ENCODE assay signal across 17 mouse cellular contexts in the genomic region with DNA sequence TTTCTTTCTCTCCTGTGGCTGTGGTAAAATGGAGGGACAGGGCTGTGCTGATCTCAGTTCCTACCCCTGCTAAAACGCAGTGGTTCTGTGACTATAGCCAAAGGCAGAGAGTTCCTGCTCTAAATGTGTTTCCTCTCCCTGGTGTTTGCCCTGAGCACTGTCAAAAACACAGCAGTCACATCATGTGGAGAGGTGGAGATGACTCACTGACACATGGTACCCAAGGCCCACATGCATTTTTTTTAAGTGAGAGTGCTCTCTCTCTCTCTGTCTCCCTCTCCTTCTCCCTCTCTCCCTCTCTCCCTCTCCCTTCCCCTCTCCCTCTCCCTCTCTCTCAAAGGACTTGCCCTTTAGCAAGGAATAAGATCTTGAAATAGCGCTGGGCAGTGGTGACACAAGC.
DNase-seq lines count a peak whose midpoint lies in the region; ATAC-seq and TF ChIP-seq lines count a peak whose summit lies in the region.
"Had no signal": no experiment of that assay in that cellular context is flagged by ENCODE, and none has a peak within 500 bp of the region (broad histone marks: within the 10 kb centered on the region; RNA-seq: fewer than 3 reads in every experiment).

No protein-coding gene starts in this region.

- no peaks in the 10 kb centered on the region for H3K79me2 ChIP-seq in heart, adult 2 months (replicated peaks; ENCODE audit: control insufficient read depth, insufficient read depth, low read length)

- no peak overlapping the region for H3K9ac ChIP-seq in heart, adult 2 months (ENCODE audit: low read depth, low read length)
- H3K9ac ChIP-seq in hindbrain, postnatal 0 days (replicated peaks; ENCODE audit: low read length), result no peak overlapping the region
- H3K9ac ChIP-seq in midbrain, embryonic 15.5 days, result no peak overlapping the region
- H3K9ac ChIP-seq: liver, postnatal 0 days; neural tube, embryonic 12.5 days had no signal

- H3K27ac ChIP-seq in heart, adult 2 months, result peak overlapping the region; percentile 79
- peak overlapping the region; percentile 63; the same call in 1 of the 2 replicates for H3K27ac ChIP-seq in hindbrain, postnatal 0 days
- no peak overlapping the region for H3K27ac ChIP-seq in hindbrain, embryonic 10.5 days
- H3K27ac ChIP-seq in bone marrow macrophage, adult 2 months (ENCODE audit: insufficient read depth, low read depth, low read length), result peak overlapping the region; percentile 91
- H3K27ac ChIP-seq in midbrain, embryonic 15.5 days, result peak overlapping the region; percentile 33; the same call in 1 of the 2 replicates
- H3K27ac ChIP-seq: limb, embryonic 10.5 days; neural tube, embryonic 12.5 days had no signal

- H3K4me1 ChIP-seq in heart, adult 2 months (ENCODE audit: control insufficient read depth, insufficient read depth, low read length), result peaks cover 15% of the 10 kb centered on the region
- H3K4me1 ChIP-seq in hindbrain, postnatal 0 days (ENCODE audit: insufficient read depth, low read length), result no peaks in the 10 kb centered on the region; the same call in 1 of the 2 replicates
- peaks cover 14% of the 10 kb centered on the region for H3K4me1 ChIP-seq in hindbrain, embryonic 10.5 days (replicated peaks)
- peaks cover 49% of the 10 kb centered on the region for H3K4me1 ChIP-seq in bone marrow macrophage, adult 2 months (ENCODE audit: control insufficient read depth, insufficient read depth, low read length)
- H3K4me1 ChIP-seq in midbrain, embryonic 15.5 days, result peaks cover 13% of the 10 kb centered on the region
- H3K4me1 ChIP-seq: neural tube, embryonic 12.5 days had no signal

- no peak for TF ChIP-seq CTCF in heart, adult 2 months (IDR thresholded peaks at IDR 0.05)
- TF ChIP-seq CTCF in hindbrain, postnatal 0 days (IDR thresholded peaks at IDR 0.05; ENCODE audit: low read depth), result no peak
- TF ChIP-seq CTCF in bone marrow macrophage, adult 2 months (IDR thresholded peaks at IDR 0.05; ENCODE audit: low read depth, low read length), result no peak

- intact Hi-C loops in heart, adult 2 months (cut with DNase I), result no loop called here
- intact Hi-C loops in gastrocnemius, postnatal 36 days (cut with DNase I), result no loop called here

- H3K4me3 ChIP-seq in heart, adult 2 months, result no peak overlapping the region
- no peak overlapping the region for H3K4me3 ChIP-seq in hindbrain, postnatal 0 days (ENCODE audit: low read length)
- H3K4me3 ChIP-seq in hindbrain, embryonic 10.5 days, result no peak overlapping the region
- H3K4me3 ChIP-seq in bone marrow macrophage, adult 2 months (ENCODE audit: insufficient read depth, low read length), result no peak overlapping the region
- no peak overlapping the region for H3K4me3 ChIP-seq in midbrain, embryonic 15.5 days
- H3K4me3 ChIP-seq: limb, embryonic 10.5 days; megakaryocyte, embryonic 14.5 days; neural tube, embryonic 12.5 days had no signal

- H3K36me3 ChIP-seq in heart, adult 2 months (ENCODE audit: control insufficient read depth, insufficient read depth, low read length), result no peaks in the 10 kb centered on the region; the same call in 1 of the 2 replicates
- H3K36me3 ChIP-seq in hindbrain, postnatal 0 days (ENCODE audit: insufficient read depth, low read length), result no peaks in the 10 kb centered on the region
- H3K36me3 ChIP-seq in hindbrain, embryonic 10.5 days, result no peaks in the 10 kb centered on the region
- no peaks in the 10 kb centered on the region for H3K36me3 ChIP-seq in midbrain, embryonic 15.5 days (replicated peaks)
- H3K36me3 ChIP-seq: limb, embryonic 10.5 days; neural tube, embryonic 12.5 days had no signal

- TF ChIP-seq POLR2A in heart, adult 2 months (IDR thresholded peaks at IDR 0.05; ENCODE audit: insufficient read depth, low read depth, low read length), result no peak
- TF ChIP-seq POLR2A in bone marrow macrophage, adult 2 months (IDR thresholded peaks at IDR 0.05; ENCODE audit: borderline replicate concordance, low read depth, low read length), result no peak

- no peak for DNase-seq in heart, adult 2 months
- no peak for DNase-seq in heart, adult 8-10 months (ENCODE audit: low spot score)
- DNase-seq in hindbrain, postnatal 0 days (ENCODE audit: low spot score), result no peak
- no peak for DNase-seq in hindbrain, embryonic 10.5 days (ENCODE audit: low spot score)
- DNase-seq in gastrocnemius, postnatal 36 days, result no peak
- DNase-seq in kidney, postnatal 36 days, result no peak
- DNase-seq: adrenal gland, postnatal 10 days; cerebellum, adult 11-12 months; embryo, embryonic 11 days; gastrocnemius, postnatal 10 days; kidney, adult 18-20 months; liver, postnatal 0 days had no signal

- no peaks in the 10 kb centered on the region for H3K9me3 ChIP-seq in hindbrain, postnatal 0 days (ENCODE audit: low read length)
- no peaks in the 10 kb centered on the region for H3K9me3 ChIP-seq in hindbrain, embryonic 10.5 days
- no peaks in the 10 kb centered on the region for H3K9me3 ChIP-seq in midbrain, embryonic 15.5 days
- H3K9me3 ChIP-seq: limb, embryonic 10.5 days; megakaryocyte, embryonic 14.5 days; neural tube, embryonic 12.5 days had no signal

- 63% methylated on average over 2 of the region's 2 CpGs for WGBS in heart, adult 2 months
- 67% methylated on average over 2 of the region's 2 CpGs for WGBS in hindbrain, postnatal 0 days
- WGBS in hindbrain, embryonic 10.5 days, result 75% methylated on average over 2 of the region's 2 CpGs
- 57% methylated on average over 2 of the region's 2 CpGs for WGBS in midbrain, embryonic 15.5 days

- TF ChIP-seq EP300 in heart, adult 2 months (IDR thresholded peaks at IDR 0.05; ENCODE audit: insufficient read depth, low read depth, low read length), result no peak

- no peak overlapping the region for H3K4me2 ChIP-seq in hindbrain, postnatal 0 days (ENCODE audit: low read depth, low read length)
- no peak overlapping the region for H3K4me2 ChIP-seq in midbrain, embryonic 15.5 days
- H3K4me2 ChIP-seq: neural tube, embryonic 12.5 days had no signal

- ATAC-seq in hindbrain, postnatal 0 days, result peak; percentile 57
- peak; percentile 18; the same call in 1 of the 2 replicates for ATAC-seq in midbrain, embryonic 15.5 days (replicated peaks)

- no peaks in the 10 kb centered on the region for H3K27me3 ChIP-seq in heart, adult 2 months (ENCODE audit: control insufficient read depth, insufficient read depth, low read length)
- no peaks in the 10 kb centered on the region for H3K27me3 ChIP-seq in hindbrain, postnatal 0 days (ENCODE audit: insufficient read depth, low read length)
- H3K27me3 ChIP-seq in hindbrain, embryonic 10.5 days (ENCODE audit: insufficient read depth, poor library complexity, severe bottlenecking), result no peaks in the 10 kb centered on the region
- H3K27me3 ChIP-seq in midbrain, embryonic 15.5 days (replicated peaks), result no peaks in the 10 kb centered on the region
- H3K27me3 ChIP-seq: neural tube, embryonic 12.5 days had no signal
